Mouse (Mus musculus) brain, embryonic 18.5 days (tissue): Measurements from ENCODE around the gene Trp53rkb.

ENCODE experiments used
- DNase-seq: peaks from one replicate; pipeline ENCODE4 v3.0.0-alpha.2; 2012; ENCODE audit warnings: low read depth, low spot score

Trp53rkb gene

DNA sequence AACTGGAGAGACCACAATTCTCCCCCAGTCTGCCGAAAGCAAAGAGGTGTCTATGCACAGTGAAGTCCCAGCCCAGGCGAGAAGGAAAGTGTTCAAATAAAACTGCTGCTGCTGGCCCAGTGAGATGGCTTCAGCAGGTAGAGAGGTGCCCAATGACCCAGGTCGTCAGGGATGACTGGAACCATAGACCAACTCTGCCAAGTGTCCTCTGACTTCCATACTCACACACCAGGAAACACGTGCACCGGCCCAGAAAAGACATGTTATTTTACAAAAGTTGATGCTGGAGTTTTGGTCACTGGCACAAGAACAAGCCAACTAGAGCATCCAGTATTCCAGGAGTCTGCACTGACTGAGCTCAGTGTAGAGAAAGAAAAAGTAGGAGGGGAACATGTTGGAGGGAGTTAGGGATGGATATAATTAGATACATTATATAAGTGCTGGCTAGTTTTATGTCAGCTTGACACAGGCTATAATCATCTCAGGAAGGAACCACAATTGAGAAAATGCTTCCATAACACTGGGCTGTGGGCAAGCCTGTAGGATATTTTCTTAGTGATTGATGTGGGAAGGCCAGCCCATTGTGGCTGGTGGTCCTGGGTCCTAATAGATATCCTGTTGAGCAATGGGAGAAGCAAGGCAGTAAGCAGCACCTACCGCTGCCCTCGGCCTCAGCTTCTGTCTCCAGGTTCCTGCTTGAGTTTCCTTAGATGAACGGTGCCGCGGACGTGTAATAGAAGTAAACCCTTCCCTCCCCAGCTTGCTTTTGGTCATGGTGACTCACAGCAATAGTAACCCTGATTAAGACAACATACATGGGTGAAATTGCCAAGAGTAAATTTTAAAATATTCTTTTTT, 7.5 kb downstream of the Trp53rkb start:
- no peak for DNase-seq

- DNase-seq, result no peak
These were observed 8.1 kb downstream of the Trp53rkb start for GRCm38 (mm10) chr2:166800473-166800857.

DNA sequence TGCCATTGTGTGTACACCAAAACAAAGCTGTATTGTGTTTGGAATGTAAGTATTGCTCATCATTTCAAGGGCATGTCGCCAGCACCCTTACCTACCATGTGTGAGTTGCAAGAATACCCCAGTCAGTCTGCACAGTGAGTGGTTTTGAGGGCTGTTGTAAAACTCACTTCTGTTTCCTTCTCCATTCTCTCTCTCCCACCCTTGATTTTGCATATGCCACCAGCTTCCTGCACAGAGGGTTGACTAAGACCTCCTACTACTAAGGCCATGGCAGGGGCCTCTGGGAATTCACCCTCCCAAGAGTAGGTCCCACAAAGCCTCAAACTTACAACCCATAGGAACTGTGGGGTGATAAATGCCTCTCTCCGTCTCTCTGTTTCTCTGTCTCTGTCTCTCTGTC, 9.1 kb downstream of the Trp53rkb start:
- DNase-seq, result no peak

GRCm38 (mm10) chr2:166803298-166803697, 11.0 kb downstream of the Trp53rkb start:
- no peak for DNase-seq

- no peak for DNase-seq
These were observed 13.2 kb downstream of the Trp53rkb start, which contains the start of gene Arfgef2 for GRCm38 (mm10) chr2:166805250-166806172. Gene Arfgef2, plus strand, starts transcription at chr2:166805588.

GRCm38 (mm10) chr2:166806173-166806705, 13.9 kb downstream of the Trp53rkb start:
- no peak for DNase-seq

- no peak for DNase-seq
These were observed 14.5 kb downstream of the Trp53rkb start for GRCm38 (mm10) chr2:166806813-166807212.

DNA sequence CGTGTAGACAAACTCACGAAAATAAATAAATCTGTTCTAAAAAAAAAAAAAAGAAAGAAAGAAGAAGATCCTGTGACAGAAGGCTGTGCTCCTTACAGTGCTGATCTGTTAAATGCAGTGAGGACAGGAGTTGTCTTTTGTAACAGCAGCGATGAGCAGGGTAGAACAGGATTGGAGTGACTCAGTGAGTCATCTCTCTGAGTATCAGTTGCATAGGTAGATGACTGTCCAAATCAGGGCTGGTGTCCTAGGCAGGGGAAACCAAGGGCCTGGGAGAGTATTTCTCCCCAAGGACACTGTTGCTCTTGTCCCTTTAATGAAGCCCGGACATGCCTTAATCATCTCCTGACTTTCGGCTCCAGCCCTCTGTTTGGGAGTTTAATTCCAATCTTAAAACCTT, 17.2 kb downstream of the Trp53rkb start:
- no peak for DNase-seq

DNA sequence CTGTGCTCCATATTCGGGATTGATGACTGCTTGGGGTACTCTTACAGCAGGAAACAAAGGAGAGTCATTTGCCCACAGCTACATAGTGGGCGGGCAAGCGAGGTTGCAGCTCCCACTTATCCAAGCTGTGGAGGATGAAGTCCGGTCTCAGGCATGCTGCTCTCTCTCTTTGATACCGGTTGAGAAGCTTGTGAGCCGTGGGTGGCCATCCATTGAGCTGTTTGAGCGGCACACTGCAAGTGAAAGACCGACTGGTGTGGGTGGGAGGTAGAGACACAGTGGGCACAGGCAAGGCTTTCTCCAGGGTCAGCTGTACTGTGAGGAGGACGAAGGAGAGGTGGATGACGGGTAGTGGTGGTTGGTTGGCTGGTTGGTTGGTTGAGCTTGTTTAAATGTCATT, 18.5 kb downstream of the Trp53rkb start:
- no peak for DNase-seq

DNA sequence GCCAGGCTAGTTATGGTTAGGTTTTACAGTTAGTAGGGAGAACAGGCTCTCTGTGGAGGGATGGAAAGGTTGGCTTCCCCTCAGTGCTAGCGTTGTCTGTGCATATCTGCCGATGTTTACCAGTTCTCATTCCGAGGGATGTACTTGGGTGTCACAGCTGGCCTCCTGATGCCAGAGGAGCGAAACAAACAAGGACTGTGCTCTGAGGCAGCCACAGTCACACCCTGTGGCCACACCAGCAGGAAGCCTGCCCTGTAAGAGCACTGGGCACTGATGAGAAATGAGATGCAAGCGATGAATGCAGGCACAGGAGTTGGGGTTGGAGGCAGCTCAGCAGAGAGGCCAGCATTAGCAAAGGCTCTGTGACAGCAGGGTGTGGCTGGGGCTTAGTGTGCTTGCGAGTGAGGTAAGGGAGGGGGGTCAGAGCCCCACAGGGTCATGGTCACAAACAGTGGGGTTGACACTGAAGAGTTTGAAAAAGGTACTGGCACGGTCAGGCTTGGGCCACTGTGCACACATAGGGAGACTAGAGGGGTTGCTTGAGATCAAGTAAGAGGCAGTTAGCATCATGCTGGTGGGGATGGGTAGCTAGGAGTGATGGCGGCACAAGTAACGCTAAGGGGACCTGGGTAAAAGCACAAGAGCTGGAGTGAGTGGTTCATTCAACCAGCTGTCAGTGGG, 26.3 kb downstream of the Trp53rkb start:
- no peak for DNase-seq

- DNase-seq, result no peak
These were observed 27.5 kb downstream of the Trp53rkb start for GRCm38 (mm10) chr2:166819849-166820248.

- DNase-seq, result no peak
These were observed 28.5 kb downstream of the Trp53rkb start for GRCm38 (mm10) chr2:166820844-166821243.

- no peak for DNase-seq
These were observed 29.1 kb downstream of the Trp53rkb start for GRCm38 (mm10) chr2:166821406-166821805.

GRCm38 (mm10) chr2:166822119-166822826, 29.9 kb downstream of the Trp53rkb start:
- DNase-seq, result no peak

- DNase-seq, result no peak
These were observed 30.6 kb downstream of the Trp53rkb start for GRCm38 (mm10) chr2:166822901-166823300.

DNA sequence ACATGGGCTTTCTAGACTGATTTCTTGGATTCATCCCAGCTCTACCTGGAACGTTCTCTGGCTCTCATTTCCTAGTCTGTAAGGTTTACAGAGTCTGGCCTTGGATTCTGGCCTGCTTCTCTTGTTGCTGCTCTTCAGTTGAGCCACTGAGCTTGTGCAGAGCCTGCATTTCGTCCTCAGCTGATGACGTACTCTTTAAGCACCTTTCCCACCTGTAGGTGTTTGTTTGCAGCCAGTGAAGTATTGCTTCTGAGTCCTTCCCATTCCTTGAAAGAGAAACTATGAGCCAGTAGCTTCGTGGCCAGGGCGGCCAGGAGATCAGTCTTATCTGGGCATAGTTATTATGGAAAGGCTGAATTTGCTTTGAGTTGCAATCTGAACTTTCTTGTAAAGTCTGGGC, 32.1 kb downstream of the Trp53rkb start:
- DNase-seq, result no peak

- no peak for DNase-seq
These were observed 32.7 kb downstream of the Trp53rkb start for GRCm38 (mm10) chr2:166824998-166825397.

DNA sequence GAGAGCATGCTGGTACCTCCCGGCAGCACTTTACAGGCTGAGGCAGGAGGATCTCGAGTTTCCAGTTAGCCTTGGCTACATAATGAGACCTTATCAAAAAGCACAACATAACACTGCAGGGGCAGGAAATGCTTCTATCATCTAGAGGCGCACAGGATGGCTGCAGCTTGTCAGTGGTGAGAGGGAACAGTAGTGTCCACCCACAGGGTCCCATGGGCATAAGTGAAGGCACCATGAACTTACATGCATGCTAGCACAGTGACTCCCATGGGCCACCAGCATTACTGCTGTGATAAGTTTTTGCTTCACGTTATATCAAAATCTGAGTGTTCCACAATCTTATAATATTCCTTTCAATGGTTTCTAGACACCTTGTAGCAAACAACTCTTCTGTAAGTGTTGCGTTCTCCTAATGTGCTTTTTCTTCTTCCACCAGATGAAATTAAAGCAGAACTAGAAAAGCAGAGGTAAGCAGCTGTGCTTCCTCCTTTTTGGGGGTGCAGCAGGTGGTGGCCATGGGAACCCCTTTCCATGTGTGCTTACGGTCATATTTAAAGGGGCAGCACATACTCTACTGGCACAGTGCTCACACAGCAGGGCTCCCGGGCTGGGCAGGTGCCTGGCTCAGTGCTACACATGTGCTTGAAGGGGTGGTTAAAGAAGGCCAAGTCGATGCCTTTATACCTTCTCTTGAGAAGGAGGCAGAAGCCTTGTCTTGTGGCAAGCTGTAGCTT, 34.3 kb downstream of the Trp53rkb start:
- DNase-seq, result no peak

DNA sequence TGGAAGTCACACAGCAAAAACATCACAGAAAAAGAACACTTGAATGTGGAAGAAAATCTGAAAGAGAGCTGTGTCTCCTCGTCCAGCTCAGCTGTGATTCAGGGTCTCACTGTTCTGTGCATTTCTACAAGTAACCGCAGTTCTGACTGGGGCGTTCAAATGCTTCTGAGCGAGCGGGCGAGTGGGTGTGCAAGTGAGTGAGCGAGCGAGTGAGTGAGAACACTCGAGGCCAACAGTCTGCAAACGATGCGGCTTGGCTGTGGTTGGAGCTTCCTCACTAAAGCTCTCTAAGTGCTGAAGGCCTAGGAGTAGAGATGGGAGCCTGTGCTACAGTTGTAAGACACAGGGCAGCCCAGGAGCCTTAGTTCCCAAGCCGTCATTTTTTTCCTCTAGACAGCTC, 36.0 kb downstream of the Trp53rkb start:
- DNase-seq, result no peak

DNA sequence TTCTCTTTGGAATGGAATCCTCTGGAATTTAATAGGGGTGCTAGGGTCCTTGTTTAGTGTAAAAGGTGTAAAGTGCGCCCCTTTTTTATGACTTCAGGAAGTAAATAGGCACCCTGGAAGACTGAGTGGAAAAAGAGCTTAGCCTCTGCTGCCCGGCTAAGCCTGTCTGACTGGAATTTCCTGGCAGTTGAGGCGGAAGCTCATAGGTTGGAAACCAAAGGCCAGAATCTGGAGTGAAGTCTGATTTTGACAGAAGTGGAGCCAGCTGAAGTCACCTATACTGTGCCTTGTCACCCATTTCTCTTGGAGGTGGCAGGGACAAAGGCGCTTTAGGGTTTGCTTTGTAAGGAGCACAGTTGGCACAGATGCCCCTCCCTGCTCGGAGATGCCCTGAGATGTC, 38.0 kb downstream of the Trp53rkb start:
- DNase-seq, result no peak
